Mouse (Mus musculus) kidney, embryonic 15.5 days (tissue): ENCODE measurements around the gene Rock2. TPM values are rescaled to one million over a fixed set of nuclear protein-coding genes. Genes with fewer than 3 reads are reported as not detected.
A peak's percentile ranks its signal among the peaks of the same experiment; 100 is the strongest.

Experiments used
- ATAC-seq: fragments of 200-750 bp; cut with Nextera tagmentation; replicated peaks from 2 replicates; pipeline ENCODE4 v1.8.0; 2017; ENCODE audit warnings: moderate TSS enrichment; ENCODE audit not compliant: low FRiP score
- H3K27ac ChIP-seq: fragments of 300-500 bp; sonication (generic); 2 replicates; pipeline ENCODE4 v1.5.1; 2015; ENCODE audit warnings: mild to moderate bottlenecking, inconsistent platforms
- H3K27me3 ChIP-seq: fragments of 300-500 bp; sonication (generic); 2 replicates; pipeline ENCODE4 v1.6.1; 2015; ENCODE audit warnings: inconsistent platforms
- H3K36me3 ChIP-seq: fragments of 300-500 bp; sonication (generic); 2 replicates; pipeline ENCODE4 v1.6.1; 2015; ENCODE audit warnings: inconsistent platforms
- H3K4me1 ChIP-seq: fragments of 300-500 bp; sonication (generic); 2 replicates; pipeline ENCODE4 v1.6.1; 2015; ENCODE audit warnings: inconsistent platforms
- H3K4me2 ChIP-seq: fragments of 300-500 bp; sonication (generic); 2 replicates; pipeline ENCODE4 v1.6.1; 2015; ENCODE audit warnings: moderate library complexity, mild to moderate bottlenecking, inconsistent platforms
- H3K4me3 ChIP-seq: fragments of 300-500 bp; sonication (generic); replicated peaks from 2 replicates; pipeline ENCODE4 v1.5.1; 2015; ENCODE audit warnings: mild to moderate bottlenecking, inconsistent platforms
- H3K9ac ChIP-seq: fragments of 300-500 bp; sonication (generic); 2 replicates; pipeline ENCODE4 v1.6.1; 2015; ENCODE audit warnings: mild to moderate bottlenecking, inconsistent platforms
- H3K9me3 ChIP-seq: fragments of 300-500 bp; sonication (generic); replicated peaks from 2 replicates; pipeline ENCODE4 v1.6.1; 2016; ENCODE audit warnings: inconsistent platforms
- WGBS: fragments of 180-500 bp; shearing (Covaris S2); methylation state at CpG from one replicate; pipeline ENCODE4 v1.1.7; 2015; ENCODE audit warnings: mixed read lengths; 5-methylcytosine and 5-hydroxymethylcytosine counted together
- polyA plus RNA-seq: library from polyadenylated mRNA; unstranded; fragments of >200 nt; fragmentation: Nextera tagmentation; extraction: Ambion mirVana; gene quantifications from 2 replicates; pipeline ENCODE4 v1.2.1, GENCODE M21; 2015

Rock2 gene
- 15.8 and 16.6 TPM in 2 replicates for polyA plus RNA-seq

DNA sequence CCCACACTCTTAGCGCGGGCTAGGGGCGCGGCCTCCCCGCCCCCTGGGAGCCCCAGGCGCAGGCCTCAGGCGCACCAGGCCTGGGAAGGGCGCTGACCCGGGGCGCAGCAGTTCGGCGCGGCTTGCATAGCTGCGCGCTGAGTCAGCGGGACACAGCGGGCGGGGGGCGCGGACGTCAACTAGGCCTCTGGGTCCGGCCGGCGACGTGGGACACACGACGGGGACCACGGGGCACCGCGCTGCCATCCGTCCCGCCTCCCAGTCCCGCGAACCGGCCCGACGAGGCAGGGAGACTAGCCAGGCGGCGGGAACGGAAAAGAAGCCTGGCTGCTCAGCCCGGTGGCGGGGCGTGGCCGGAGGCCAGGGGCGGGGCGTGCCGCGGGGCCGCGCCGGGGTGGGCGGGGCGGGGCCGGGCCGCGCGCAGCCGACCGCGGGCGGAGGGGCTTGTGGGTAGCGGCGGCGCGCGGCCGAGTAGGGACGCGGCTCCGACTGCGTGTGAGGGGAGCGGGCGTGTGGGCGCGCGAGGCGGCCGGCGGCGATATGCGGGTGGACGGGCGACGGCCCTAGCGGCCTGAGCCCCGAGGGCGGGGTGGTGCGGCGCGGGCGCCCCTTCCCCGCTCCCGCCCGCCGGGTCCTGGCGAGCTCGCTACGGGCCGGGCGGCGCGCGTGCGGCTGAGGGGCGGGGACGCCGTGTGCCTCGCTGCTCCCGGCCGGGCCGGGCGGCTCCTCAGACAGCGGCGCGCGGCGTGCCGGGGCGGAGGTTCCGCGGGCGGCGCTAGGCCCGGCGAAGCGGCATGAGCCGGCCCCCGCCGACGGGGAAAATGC lies at the start of gene Rock2:
TSS of gene Rock2 (plus strand) at position 500 of the 825 bp plus-strand sequence.
- H3K27me3 ChIP-seq, result no peaks in the 10 kb centered on the region
- H3K4me3 ChIP-seq, result peak within 1 kb of the TSS; percentile 74
- no peaks in the 10 kb centered on the region for H3K36me3 ChIP-seq
- H3K9ac ChIP-seq, result peak within 1 kb of the TSS; percentile 79
- H3K27ac ChIP-seq, result peak within 1 kb of the TSS; percentile 98
- peak; percentile 95 for ATAC-seq
- H3K9me3 ChIP-seq, result no peaks in the 10 kb centered on the region
- H3K4me1 ChIP-seq, result peaks cover 31% of the 10 kb centered on the region
- H3K4me2 ChIP-seq, result peak within 1 kb of the TSS; percentile 85
- WGBS, result under 1% methylated on average over 81 of the region's 130 CpGs

DNA sequence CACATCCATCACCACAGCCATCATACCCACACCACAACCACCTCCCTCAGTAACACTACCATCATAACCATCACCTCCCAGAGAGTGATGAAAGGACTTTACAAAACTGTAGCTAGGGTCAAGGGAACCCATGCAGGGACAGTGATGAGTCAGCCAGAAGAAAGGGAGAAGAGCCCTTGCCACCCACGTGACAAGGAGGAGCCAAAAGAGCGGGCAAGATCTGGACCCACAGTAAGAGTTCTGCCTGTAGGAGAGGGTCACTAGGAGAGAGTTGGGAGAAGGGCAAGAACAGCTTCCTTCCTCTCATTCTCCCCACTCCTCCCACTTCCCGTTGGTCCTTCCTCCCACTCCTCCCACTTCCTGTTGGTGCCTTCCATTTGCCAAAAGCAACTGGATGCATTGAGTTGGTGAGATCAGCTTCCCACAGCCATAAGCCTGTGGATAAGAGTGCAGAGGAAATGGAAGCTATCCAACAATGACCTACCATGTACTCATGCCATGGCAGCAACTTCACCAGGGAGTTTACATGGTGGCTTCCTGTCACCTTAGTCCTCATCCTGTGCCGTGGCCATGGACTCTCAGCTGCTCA lies 47.4 kb upstream of the Rock2 start:
- H3K9me3 ChIP-seq, result no peaks in the 10 kb centered on the region
- no peak overlapping the region for H3K4me3 ChIP-seq
- ATAC-seq, result no peak
- H3K9ac ChIP-seq, result no peak overlapping the region
- H3K36me3 ChIP-seq, result no peaks in the 10 kb centered on the region
- H3K4me1 ChIP-seq, result peaks cover 23% of the 10 kb centered on the region
- H3K27me3 ChIP-seq, result no peaks in the 10 kb centered on the region
- WGBS, result 71% methylated on average over 4 of the region's 4 CpGs
- no peak overlapping the region for H3K4me2 ChIP-seq
- H3K27ac ChIP-seq, result no peak overlapping the region

DNA sequence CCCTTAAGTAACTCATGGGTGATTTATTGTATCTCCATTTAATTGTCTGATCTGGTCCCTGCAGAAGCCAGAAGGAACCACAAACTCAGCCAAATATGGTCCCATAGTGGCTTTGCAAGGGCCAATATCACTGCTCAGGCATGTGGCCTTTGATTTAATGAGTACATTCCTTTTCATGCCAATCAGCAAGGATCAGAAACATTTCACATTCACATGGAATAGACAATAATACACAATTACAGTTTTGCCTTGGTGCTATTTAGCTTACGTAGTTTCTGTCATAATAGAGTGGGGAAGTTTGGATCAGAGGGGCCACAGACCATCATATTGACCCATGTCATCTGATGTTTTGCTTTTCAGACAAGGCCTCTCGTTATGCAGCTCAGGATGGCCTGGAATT lies 46.2 kb upstream of the Rock2 start:
- WGBS, result 77% methylated on average over 2 of the region's 2 CpGs
- no peaks in the 10 kb centered on the region for H3K36me3 ChIP-seq
- no peaks in the 10 kb centered on the region for H3K9me3 ChIP-seq

DNA sequence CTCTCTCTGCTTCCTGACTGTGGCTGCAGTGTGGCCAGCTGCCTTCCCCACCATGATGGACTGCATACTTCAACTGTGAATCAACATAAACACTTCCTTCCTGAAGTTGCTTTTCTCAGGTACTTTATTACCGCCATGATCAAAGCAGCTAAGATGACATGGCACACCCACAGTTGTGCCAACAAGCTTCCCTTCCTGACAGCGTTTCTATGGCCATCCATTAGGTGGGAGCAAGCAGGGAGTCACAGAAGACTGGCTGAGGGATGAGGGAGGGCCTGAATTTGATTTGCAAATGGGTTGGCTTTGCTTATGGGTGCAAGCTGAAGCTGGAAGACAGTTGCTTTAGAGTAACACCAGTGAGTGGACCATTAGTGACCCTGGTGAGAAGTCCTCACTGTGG lies 44.9 kb upstream of the Rock2 start:
- Histone ChIP-seq H3K36me3 (no peaks in the 10 kb centered on the region), H3K4me3 (no peak overlapping the region), H3K9me3 (no peaks in the 10 kb centered on the region), H3K27me3 (no peaks in the 10 kb centered on the region), H3K4me1 (peaks cover 21% of the 10 kb centered on the region), H3K27ac (no peak overlapping the region), H3K9ac (no peak overlapping the region), H3K4me2 (no peak overlapping the region)
- ATAC-seq, result no peak
- WGBS, result 32% methylated on average over 2 of the region's 2 CpGs

More for the DNA sequence above, 46.2 kb upstream of the Rock2 start:
- peaks cover 25% of the 10 kb centered on the region for H3K4me1 ChIP-seq
- H3K27ac ChIP-seq, result no peak overlapping the region
- no peak for ATAC-seq
- H3K27me3 ChIP-seq, result no peaks in the 10 kb centered on the region
- H3K9ac ChIP-seq, result no peak overlapping the region
- H3K4me3 ChIP-seq, result no peak overlapping the region
- H3K4me2 ChIP-seq, result no peak overlapping the region

DNA sequence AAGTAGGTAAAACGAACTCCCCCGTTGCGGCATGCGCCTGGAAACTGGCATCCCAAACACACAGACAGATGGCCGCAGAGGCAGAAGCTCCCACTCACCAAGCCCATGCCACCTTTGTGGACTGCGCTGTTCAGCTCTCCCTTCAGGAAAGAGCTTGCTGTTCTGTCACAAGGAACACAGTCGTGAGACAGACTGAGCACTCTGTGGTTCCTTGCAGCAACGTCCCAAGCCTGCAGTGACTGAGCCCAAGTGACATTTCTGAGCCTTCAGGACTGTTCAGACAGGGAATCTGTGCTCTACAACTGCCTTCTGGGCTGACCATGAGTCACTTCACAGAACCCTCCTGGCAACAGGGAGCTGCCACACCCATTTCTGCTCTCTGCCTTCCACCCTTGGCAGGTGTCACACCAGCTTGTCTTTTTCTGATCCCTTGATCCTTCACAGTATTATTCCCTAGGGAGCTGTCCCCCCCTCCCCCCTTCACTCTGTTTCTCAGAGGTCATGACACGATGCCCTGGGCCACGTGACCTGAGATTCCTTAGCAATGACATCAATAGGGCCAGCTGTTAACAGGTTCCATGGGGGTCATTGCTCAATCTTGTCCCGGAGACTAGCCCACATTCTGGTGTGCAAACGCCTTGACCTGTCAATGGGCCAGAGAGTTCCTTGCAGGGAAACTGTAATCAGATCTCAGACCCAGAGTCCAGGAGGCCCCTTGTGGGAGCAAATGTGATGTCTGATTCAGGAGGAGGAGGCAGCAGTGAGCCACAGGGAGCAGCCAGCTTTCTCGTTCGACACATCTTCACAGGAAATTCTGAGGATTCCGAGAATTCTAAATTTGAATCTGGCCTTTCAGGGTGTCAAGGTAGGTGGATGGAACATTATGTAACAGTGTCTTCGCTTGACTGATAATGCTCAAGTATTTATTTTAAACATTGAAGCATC lies 44.0 kb upstream of the Rock2 start:
- Histone ChIP-seq H3K4me1 (peaks cover 16% of the 10 kb centered on the region), H3K27ac (no peak overlapping the region), H3K27me3 (no peaks in the 10 kb centered on the region), H3K36me3 (no peaks in the 10 kb centered on the region), H3K9me3 (no peaks in the 10 kb centered on the region), H3K4me2 (no peak overlapping the region), H3K9ac (no peak overlapping the region), H3K4me3 (no peak overlapping the region)
- peak; percentile 44 for ATAC-seq
- 45% methylated on average over 16 of the region's 16 CpGs for WGBS

DNA sequence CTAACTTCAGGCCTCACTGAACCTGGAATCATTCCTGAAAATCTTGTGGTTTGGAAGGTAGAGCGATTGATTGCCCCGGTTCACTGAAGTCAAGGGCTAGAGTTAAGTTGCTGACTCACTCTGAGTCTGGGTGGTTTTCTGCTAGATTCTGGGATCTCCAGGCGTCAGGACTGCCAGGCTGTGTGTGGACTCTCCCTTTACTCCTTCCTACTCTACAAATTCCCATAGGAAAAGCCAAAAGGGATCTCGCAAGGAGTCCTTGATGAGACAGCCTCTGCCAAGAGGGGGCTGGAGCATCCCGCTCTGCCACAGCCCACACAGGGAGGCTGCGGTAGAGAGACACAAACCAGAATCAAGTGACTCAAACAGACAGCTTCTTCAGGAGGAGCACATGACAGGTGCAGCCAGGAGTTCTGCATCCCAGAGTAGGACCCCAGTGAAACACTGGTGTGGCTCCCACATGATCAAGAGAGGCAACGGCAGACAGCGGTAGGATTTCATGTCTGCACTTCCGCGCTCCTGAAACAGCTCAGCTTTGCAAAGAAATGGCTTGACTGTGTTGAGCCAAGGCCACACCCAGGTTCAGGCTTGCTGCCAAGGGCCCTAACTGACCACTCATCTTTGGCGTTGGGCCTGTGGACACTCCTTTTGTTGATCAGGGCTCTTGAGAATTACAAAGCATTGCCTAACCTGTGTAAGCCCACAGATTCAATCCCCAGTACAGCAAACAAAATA lies 41.1 kb upstream of the Rock2 start:
- H3K4me3 ChIP-seq, result no peak overlapping the region
- H3K4me1 ChIP-seq, result peaks cover 16% of the 10 kb centered on the region
- no peak overlapping the region for H3K4me2 ChIP-seq
- 72% methylated on average over 11 of the region's 11 CpGs for WGBS
- H3K27me3 ChIP-seq, result no peaks in the 10 kb centered on the region
- no peaks in the 10 kb centered on the region for H3K9me3 ChIP-seq
- ATAC-seq, result no peak
- no peak overlapping the region for H3K27ac ChIP-seq
- no peaks in the 10 kb centered on the region for H3K36me3 ChIP-seq
- no peak overlapping the region for H3K9ac ChIP-seq

DNA sequence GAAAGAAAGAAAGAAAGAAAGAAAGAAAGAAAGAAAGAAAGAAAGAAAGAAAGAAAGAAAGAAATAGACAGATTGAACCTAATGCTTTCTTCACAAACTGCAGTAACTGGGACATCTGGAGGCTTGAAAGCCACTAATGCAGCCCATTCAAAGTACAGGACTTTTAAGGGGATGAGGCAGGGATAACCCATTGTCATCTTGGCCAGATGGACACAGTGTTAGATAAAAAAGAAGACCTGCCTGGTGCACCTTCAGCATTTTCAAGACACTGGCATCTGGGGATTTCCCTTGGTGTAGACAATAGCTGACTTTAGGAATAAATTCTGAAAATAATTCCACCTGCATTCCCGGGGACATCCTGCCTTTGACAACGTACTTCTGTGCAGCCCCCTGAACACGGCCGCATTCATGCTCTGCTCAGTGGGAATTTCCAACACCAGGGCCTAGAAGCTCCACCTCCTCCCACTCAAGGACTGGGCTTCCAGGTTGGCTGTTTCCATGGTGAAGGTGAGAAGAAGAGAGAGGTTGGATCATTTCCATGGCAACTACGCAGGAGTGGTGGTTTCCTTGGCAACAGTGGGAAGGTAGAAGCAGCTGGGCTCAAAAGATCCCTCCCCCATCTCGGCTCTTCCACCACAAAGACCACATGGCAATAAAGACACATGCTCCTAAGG lies 38.9 kb upstream of the Rock2 start:
- H3K9me3 ChIP-seq, result no peaks in the 10 kb centered on the region
- no peak for ATAC-seq
- no peak overlapping the region for H3K4me2 ChIP-seq
- no peak overlapping the region for H3K4me3 ChIP-seq
- no peak overlapping the region for H3K27ac ChIP-seq
- H3K4me1 ChIP-seq, result peaks cover 18% of the 10 kb centered on the region
- H3K36me3 ChIP-seq, result no peaks in the 10 kb centered on the region
- H3K27me3 ChIP-seq, result no peaks in the 10 kb centered on the region
- 31% methylated on average over 6 of the region's 6 CpGs for WGBS
- no peak overlapping the region for H3K9ac ChIP-seq

DNA sequence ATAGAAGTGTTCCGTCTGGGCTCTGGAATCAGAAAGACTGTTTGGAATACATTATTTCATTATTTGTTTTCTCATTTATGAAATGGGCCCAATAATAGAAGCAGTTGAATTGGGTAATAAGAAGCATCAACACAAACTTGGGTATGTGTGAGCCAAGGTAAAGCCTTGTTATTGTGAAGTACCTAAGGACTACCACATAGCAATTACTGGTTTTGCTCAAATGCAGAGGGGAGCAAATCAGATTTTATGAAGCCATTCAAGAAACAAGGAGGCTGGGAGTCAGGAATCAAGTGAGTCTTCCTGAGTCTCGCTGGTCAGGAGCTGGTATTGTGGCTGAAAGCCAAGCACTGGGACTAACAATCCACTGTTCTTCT lies 38.4 kb upstream of the Rock2 start:
- Histone ChIP-seq H3K4me1 (peaks cover 15% of the 10 kb centered on the region), H3K27ac (no peak overlapping the region), H3K27me3 (no peaks in the 10 kb centered on the region), H3K9me3 (no peaks in the 10 kb centered on the region), H3K4me2 (no peak overlapping the region), H3K9ac (no peak overlapping the region), H3K4me3 (no peak overlapping the region), H3K36me3 (no peaks in the 10 kb centered on the region)
- WGBS, result 71% methylated on average over 2 of the region's 2 CpGs
- ATAC-seq, result no peak

DNA sequence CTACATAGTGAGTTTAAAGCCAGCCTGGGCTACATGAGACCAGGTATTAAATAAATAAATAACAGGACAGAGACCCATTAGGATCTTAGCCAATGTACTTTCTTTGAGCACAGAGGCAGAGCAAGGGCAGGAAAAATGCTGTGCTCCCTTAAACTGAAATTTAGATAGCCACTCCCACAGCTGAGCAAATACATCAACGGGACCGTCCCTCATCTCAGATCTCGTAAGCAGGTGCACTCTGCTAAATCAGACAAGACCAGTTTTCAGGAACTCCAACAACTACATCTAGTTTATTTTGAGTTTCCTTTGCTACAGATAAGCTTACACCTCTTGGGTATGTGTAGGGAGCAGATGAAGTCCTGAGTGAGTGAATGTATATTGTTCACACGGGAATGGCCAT lies 36.6 kb upstream of the Rock2 start:
- H3K4me3 ChIP-seq, result no peak overlapping the region
- H3K27ac ChIP-seq, result no peak overlapping the region
- ATAC-seq, result no peak
- no peak overlapping the region for H3K9ac ChIP-seq
- H3K27me3 ChIP-seq, result no peaks in the 10 kb centered on the region
- WGBS, result 66% methylated on average over 4 of the region's 4 CpGs
- peaks cover 15% of the 10 kb centered on the region for H3K4me1 ChIP-seq
- no peak overlapping the region for H3K4me2 ChIP-seq
- H3K36me3 ChIP-seq, result no peaks in the 10 kb centered on the region
- no peaks in the 10 kb centered on the region for H3K9me3 ChIP-seq

DNA sequence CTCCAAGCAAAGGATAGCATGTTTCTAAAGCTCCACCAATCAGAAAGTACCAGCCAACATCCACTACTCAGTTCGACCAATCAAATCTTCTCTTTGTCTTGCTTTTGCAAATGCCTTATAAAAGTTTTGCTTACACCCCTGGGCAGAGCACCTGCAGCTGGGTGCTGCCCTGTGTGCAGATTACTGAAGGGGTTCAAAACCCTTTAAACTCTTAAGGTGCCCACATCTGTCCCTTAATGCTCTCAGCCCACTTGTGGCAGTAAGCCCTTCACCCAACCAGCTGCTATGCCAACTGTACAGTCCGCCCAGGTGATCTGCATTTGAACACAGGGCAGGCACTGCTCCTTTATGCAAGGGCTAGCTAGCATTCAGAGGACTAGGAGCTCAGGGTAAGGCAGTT lies 34.9 kb upstream of the Rock2 start:
- no peak for ATAC-seq
- Histone ChIP-seq H3K9me3 (no peaks in the 10 kb centered on the region), H3K9ac (no peak overlapping the region), H3K4me1 (0 out of 2 replicates have a peak, but pooled peaks cover 10% of the 10 kb centered on the region), H3K27ac (peak overlapping the region; percentile 78; the same call in 1 of the 2 replicates), H3K27me3 (no peaks in the 10 kb centered on the region), H3K4me2 (no peak overlapping the region), H3K4me3 (no peak overlapping the region), H3K36me3 (no peaks in the 10 kb centered on the region)
- 92% methylated on average over 2 of the region's 2 CpGs for WGBS

DNA sequence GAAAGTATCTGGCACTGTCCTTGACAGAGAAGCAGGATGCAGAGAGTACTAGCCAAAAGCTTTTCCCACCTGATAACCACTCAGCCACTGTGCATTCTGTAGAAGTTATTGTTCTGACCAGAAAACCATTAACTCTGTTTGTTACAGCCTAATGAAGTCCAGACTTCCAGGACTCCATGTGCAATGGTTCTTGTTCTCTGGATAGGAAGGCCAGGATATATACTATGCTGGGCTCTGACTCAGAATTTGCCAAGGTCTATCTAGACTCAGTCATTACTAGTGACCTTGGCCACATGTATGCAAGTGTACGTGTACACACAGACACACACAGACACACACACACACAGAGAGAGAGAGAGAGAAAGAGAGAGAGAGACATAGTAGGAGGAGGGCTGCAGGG lies 34.2 kb upstream of the Rock2 start:
- Histone ChIP-seq H3K4me1 (peaks cover 11% of the 10 kb centered on the region; the same call in 1 of the 2 replicates), H3K4me3 (no peak overlapping the region), H3K36me3 (no peaks in the 10 kb centered on the region), H3K27ac (peak overlapping the region; percentile 78), H3K4me2 (no peak overlapping the region), H3K9ac (no peak overlapping the region), H3K27me3 (no peaks in the 10 kb centered on the region), H3K9me3 (no peaks in the 10 kb centered on the region)
- WGBS, result 67% methylated on average over 1 of the region's 1 CpGs
- no peak; the same call in 1 of the 2 replicates for ATAC-seq
